Mouse (Mus musculus) bone marrow macrophage, adult 2 months (primary cell): ENCODE data around the gene Cebpa.

Source experiments
- CTCF ChIP-seq: IDR thresholded peaks from 2 replicates; pipeline ENCODE4 v1.5.1; 2012; ENCODE audit warnings: low read depth, mild to moderate bottlenecking, low read length, moderate library complexity
- POLR2A ChIP-seq: IDR thresholded peaks from 2 replicates; pipeline ENCODE4 v1.6.1; 2012; ENCODE audit warnings: mild to moderate bottlenecking, low read depth, low read length, borderline replicate concordance

GRCm38 (mm10) chr7:35076645-35077044, 42.4 kb upstream of the Cebpa start:
- TF ChIP-seq CTCF (no peak), POLR2A (no peak)
